Mouse (Mus musculus) cerebellum, adult 2 months (tissue): ENCODE data around the gene Cd6. TPM values are rescaled to one million over a fixed set of nuclear protein-coding genes. Genes with fewer than 3 reads are reported as not detected.

ENCODE experiments used
- DNase-seq, 2 experiments: peaks; one replicate each; pipeline ENCODE4 v3.0.0; 2021
- H3K27ac ChIP-seq: fragments of 200-500 bp; 2 replicates; pipeline ENCODE4 v1.5.1; 2012; ENCODE audit warnings: low read length, control low read depth, inconsistent platforms; ENCODE audit not compliant: insufficient read depth
- H3K27me3 ChIP-seq: fragments of 200-500 bp; 2 replicates; pipeline ENCODE4 v1.6.1; 2012; ENCODE audit warnings: inconsistent platforms, mild to moderate bottlenecking, low read length, moderate library complexity; ENCODE audit not compliant: control insufficient read depth, insufficient read depth
- H3K4me1 ChIP-seq: fragments of 200-500 bp; 2 replicates; pipeline ENCODE4 v1.6.1; 2011; ENCODE audit warnings: low read length; ENCODE audit not compliant: control insufficient read depth, insufficient read depth
- H3K4me3 ChIP-seq: fragments of 200-500 bp; replicated peaks from 2 replicates; pipeline ENCODE3; 2011; ENCODE audit warnings: mild to moderate bottlenecking, low read depth, low read length, control low read depth; ENCODE audit not compliant: insufficient read depth
- CTCF ChIP-seq: fragments of 200-500 bp; IDR thresholded peaks from 2 replicates; pipeline ENCODE4 v1.5.1; 2011; ENCODE audit warnings: low read depth, mild to moderate bottlenecking, control low read depth, low read length, moderate library complexity, borderline replicate concordance; ENCODE audit not compliant: insufficient read depth
- POLR2A ChIP-seq: fragments of 200-500 bp; IDR thresholded peaks from 2 replicates; pipeline ENCODE4 v1.6.1; 2011; ENCODE audit warnings: low read length, control low read depth, borderline replicate concordance; ENCODE audit not compliant: insufficient read depth
- WGBS: fragments of 180-500 bp; shearing (Covaris S2); methylation state at CpG from one replicate; pipeline ENCODE4 v1.1.7; 2018; 5-methylcytosine and 5-hydroxymethylcytosine counted together
- polyA plus RNA-seq: library from polyadenylated mRNA; depleted of rRNA; stranded (reverse); fragments of >200 nt; gene quantifications from 2 replicates; pipeline ENCODE4 v1.2.3, GENCODE M21; 2012

Gene Cd6
- polyA plus RNA-seq, 1 experiment, result 0.10 TPM

DNA sequence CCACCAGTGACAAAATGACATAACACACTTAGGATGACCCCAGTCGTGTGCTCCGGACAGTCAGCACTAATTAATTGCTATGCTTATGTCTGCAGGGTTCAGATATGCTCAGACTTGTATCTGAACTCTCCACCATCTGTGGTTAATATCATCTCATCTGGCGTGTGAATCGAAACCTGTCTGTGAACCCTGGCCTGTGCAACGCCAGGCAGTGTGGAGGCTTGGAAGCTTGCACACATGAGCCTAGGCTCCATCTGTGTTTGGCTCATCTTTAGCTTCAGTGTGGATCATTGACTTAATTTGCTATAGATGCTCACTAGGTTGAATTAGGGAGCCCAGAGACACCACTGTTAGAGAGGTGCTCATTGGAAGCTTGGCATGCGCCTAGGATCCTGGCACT lies 67.4 kb downstream of the Cd6 start:
- H3K27ac ChIP-seq, result peak overlapping the region; percentile 78
- H3K4me3 ChIP-seq, result no peak overlapping the region
- H3K4me1 ChIP-seq, result peaks cover 56% of the 10 kb centered on the region
- TF ChIP-seq POLR2A (no peak), CTCF (no peak)
- WGBS, result 24% methylated on average over 6 of the region's 6 CpGs
- DNase-seq, result peak in 1 of 2 experiments; percentile 48
- H3K27me3 ChIP-seq, result no peaks in the 10 kb centered on the region

DNA sequence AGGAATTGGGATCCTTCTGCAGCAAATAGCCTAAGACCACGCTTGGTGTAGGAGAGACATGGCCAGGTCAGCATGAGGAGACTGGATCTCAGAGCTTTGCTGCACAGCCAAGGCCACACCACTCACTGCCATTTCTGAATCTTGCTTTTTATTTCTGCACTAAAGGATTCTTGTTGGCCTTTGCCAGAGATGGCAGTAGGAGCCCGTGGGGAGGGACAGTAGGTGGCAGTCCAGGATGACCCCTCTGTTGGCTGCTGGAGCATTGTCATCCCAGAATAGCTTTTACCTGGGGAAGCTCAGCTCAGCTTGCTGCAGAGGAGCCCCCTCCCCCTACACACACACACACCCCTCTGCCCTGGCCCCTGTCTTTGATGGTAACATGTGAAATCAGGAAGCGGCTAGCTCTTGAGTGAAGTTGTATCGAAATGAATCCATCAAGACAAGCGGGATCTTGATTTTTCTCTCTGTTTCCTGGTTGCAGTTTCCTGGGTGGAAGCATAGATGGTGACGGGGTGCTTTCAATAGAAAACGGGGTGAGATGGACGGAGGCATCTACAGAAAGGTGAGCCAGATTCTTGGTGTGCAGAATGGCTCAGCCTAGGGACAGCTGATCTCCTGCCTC lies 68.0 kb downstream of the Cd6 start:
- TF ChIP-seq POLR2A (no peak), CTCF (peak; percentile 19; the same call in 1 of the 2 replicates)
- H3K27ac ChIP-seq, result peak overlapping the region; percentile 78
- 59% methylated on average over 8 of the region's 8 CpGs for WGBS
- peaks cover 58% of the 10 kb centered on the region for H3K4me1 ChIP-seq
- no peak overlapping the region for H3K4me3 ChIP-seq
- peak in 1 of 2 experiments; percentile 52 for DNase-seq
- H3K27me3 ChIP-seq, result no peaks in the 10 kb centered on the region

DNA sequence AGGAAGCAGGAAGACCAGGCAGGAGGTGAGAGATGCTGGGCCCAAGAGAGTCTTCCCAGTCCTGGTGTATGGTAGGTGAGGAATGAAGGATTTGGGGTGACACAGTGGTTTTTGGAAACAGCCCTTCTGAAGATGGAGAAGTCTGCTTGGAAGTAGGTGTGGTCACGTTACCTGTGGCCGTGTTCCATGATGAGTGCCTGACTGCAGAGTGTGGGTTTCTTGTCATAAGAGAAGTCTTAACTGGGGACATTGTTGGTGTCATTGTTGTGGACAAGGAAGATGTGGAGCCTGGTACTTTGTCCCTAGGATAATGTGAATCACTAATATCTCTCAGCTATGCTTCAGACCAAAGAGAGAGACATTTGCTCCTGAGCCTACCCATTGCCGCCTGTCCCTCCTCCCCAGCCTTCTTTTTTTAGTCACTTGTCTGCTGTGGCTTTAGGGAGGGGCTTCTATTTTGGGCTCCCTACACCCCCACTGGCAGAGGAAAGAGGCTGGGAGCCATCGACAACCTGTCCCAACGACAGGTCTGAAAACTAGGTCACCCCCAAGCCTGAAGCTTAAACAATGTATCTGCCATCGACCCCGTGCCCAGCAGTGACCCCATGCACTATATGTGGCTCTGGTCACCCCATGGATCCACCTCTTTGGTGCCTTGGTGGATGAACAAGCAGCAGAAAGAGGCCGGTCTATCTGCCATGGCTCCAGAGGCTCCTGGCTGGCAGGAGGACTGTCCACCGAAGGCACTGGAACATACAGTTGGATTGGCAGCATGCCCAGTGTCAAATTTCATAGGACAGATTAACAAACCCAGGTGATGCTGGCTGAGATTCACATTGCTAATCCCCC lies 69.7 kb downstream of the Cd6 start:
- TF ChIP-seq POLR2A, result peak; percentile 25; the same call in 1 of the 2 replicates
- TF ChIP-seq CTCF, result no peak
- H3K27me3 ChIP-seq, result no peaks in the 10 kb centered on the region
- 12% methylated on average over 9 of the region's 9 CpGs for WGBS
- peak overlapping the region; percentile 97 for H3K27ac ChIP-seq
- H3K4me3 ChIP-seq, result no peak overlapping the region
- DNase-seq, result peak; percentile 77 to 88
- peaks cover 59% of the 10 kb centered on the region for H3K4me1 ChIP-seq

DNA sequence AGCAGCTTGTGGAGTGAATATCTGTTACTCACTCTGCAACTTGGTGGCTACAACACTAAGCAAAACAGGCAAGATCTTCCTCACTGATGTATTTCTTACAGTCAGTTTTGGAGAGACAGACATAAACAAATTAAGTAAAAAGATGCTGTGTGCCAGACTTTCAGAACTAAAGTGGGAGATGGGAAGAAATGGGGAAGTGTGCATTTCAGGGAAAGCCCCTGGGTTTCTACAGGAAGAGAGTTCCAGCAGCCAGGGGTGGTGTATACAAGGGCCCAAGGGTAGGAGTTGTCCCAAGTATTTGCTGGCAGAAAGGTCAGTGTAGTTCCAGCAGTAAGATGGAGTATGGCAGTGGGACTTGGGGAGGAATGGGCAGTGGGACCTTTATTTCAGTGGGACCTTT lies 70.3 kb downstream of the Cd6 start:
- H3K4me3 ChIP-seq, result no peak overlapping the region
- no peaks in the 10 kb centered on the region for H3K27me3 ChIP-seq
- no peak for TF ChIP-seq CTCF
- no peak for TF ChIP-seq POLR2A
- no peak for DNase-seq
- peak overlapping the region; percentile 97 for H3K27ac ChIP-seq
- H3K4me1 ChIP-seq, result peaks cover 59% of the 10 kb centered on the region

DNA sequence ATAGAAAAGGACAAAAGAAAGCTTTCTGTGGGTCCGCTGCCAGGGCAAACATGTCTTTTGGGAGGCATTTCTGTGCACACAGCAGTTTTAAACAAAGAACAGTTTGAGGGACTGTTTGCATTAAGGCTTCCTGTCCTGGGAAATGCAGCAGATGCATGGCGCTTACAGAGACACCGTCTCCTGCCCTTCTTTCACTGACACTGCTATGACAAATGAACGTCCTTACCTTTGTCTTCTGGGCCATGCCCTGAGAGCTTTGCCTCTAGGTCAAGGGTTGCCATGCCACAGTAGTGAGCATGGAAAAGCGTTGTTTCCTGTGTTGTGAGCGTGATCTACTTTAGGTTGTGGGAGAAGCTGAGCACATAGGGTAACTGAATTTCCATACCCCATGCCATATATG lies 71.2 kb downstream of the Cd6 start:
- no peak for DNase-seq
- WGBS, result 73% methylated on average over 6 of the region's 6 CpGs
- H3K27me3 ChIP-seq, result no peaks in the 10 kb centered on the region
- H3K4me3 ChIP-seq, result no peak overlapping the region
- H3K27ac ChIP-seq, result peak overlapping the region; percentile 97
- peaks cover 57% of the 10 kb centered on the region for H3K4me1 ChIP-seq
- TF ChIP-seq CTCF, result no peak
- TF ChIP-seq POLR2A, result no peak

DNA sequence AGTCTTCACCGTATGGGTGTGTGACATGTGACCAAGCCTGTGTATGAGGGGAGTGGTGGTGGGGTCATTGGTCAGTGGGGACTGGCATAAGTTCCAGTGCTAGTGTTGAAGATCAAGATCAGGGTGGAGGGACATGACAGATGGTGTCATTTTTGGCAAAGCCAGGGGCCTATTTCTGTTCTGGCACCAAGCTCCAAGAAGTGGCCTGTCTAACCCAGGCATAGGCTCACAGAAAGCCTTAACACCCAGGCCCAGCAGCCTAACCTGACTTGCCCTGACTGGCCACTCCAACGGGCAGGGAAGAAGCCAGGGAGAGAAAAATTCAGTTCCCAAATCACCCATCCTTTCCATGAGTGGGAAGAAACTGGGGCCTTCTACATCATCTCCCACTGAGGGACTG lies 72.3 kb downstream of the Cd6 start:
- no peak for TF ChIP-seq POLR2A
- TF ChIP-seq CTCF, result no peak
- Histone ChIP-seq H3K27ac (peak overlapping the region; percentile 57), H3K4me1 (peaks cover 52% of the 10 kb centered on the region), H3K4me3 (no peak overlapping the region), H3K27me3 (no peaks in the 10 kb centered on the region)
- DNase-seq, result peak; percentile 66 to 84
- 16% methylated on average over 2 of the region's 2 CpGs for WGBS

DNA sequence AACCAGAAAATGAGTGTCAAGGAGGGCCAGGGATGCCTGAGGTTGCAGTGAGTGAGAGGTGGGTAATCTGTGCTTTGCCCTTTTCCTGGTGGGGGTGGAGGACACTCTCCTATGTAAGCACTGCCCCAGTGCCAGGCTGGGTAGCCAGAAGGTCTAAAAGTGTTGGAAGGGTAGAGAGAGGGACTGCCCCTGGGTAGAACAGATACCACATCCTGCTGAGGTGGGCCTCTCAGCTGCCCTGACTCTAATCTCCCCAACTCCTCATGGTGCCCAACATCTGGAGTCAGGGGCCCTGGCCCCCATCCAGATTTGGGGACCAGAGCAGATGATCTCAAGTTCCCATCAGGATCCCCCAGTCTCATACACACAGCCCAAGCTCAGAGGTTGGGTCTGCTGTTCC lies 72.7 kb downstream of the Cd6 start:
- H3K4me1 ChIP-seq, result peaks cover 48% of the 10 kb centered on the region
- H3K27me3 ChIP-seq, result no peaks in the 10 kb centered on the region
- H3K27ac ChIP-seq, result peak overlapping the region; percentile 57
- no peak for DNase-seq
- TF ChIP-seq POLR2A (no peak), CTCF (no peak)
- H3K4me3 ChIP-seq, result no peak overlapping the region

DNA sequence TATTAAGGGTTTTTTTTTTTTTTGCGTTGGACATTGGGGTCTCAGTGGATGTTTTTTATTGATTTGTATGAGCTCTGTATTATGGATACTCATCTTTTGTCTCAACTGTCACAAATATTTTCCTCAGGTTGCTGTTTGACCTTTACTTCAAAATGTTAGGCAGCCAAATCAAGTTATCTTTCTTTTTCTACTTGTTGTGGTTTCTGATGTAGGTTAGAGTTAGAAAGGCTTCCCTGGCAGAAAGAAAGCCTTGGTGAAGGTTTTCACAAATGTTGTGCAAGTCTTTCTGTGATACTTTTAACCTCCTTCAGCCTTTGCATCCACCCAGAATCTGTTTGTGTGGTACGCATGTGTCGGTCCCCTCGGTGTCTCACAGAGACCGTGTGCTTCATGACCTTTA lies 77.2 kb downstream of the Cd6 start:
- no peak overlapping the region for H3K27ac ChIP-seq
- no peaks in the 10 kb centered on the region for H3K27me3 ChIP-seq
- 94% methylated on average over 5 of the region's 5 CpGs for WGBS
- peaks cover 8% of the 10 kb centered on the region for H3K4me1 ChIP-seq
- no peak for DNase-seq
- H3K4me3 ChIP-seq, result no peak overlapping the region
- TF ChIP-seq POLR2A, result no peak
